Mouse (Mus musculus) megakaryocyte, embryonic 14.5 days (primary cell): ENCODE results near the gene Prr5l.

ENCODE experiments used
- FLI1 ChIP-seq: IDR thresholded peaks from 2 replicates; pipeline ENCODE4 v1.6.1; 2012; ENCODE audit warnings: low read length, inconsistent platforms, mixed read lengths
- GATA1 ChIP-seq: IDR thresholded peaks from 3 replicates; pipeline ENCODE4 v1.6.1; 2012; ENCODE audit warnings: mixed read lengths, low read length, inconsistent platforms, borderline replicate concordance

DNA sequence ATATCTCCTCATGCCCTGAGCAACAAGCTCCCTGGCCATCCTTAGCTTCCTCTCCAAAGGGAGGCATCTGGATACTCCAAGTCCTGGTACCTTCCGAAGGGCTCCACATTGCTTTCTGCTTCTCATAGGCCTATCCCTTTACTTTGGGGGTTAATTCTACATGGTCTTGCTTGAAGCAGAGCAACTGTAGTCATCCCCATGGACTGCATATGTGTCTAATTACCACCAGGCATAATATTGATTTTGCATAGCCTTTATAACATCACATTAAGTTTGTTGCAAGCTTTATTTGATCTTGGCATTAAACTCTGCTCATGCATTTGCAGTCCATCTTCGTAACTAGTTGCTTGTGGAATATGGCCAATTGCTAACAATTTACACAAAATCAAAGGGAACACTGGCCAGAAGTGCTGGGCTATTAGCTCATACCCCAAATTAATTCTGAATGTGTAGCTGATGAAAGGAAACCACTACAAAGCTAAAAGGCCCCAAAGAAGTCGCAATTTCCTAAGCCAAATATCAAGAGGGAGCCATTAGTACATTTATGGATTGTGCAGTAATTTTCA, 21.8 kb downstream of the Prr5l start:
- TF ChIP-seq GATA1 = no peak
- no peak for TF ChIP-seq FLI1
